Mouse (Mus musculus) neural tube, embryonic 15.5 days (tissue): ENCODE measurements around the gene Cdh26. TPM values are rescaled to one million over a fixed set of nuclear protein-coding genes. Genes with fewer than 3 reads are reported as not detected.
A peak's percentile ranks its signal among the peaks of the same experiment; 100 is the strongest.

Experiments used
- ATAC-seq: fragments of 200-750 bp; cut with Nextera tagmentation; 2 replicates; pipeline ENCODE4 v1.8.0; 2017; ENCODE audit warnings: mild to moderate bottlenecking, moderate TSS enrichment, moderate library complexity; ENCODE audit not compliant: low FRiP score
- H3K27ac ChIP-seq: fragments of 300-500 bp; sonication (generic); replicated peaks from 2 replicates; pipeline ENCODE4 v1.5.1; 2015; ENCODE audit warnings: mild to moderate bottlenecking, inconsistent platforms
- H3K27me3 ChIP-seq: fragments of 300-500 bp; sonication (generic); replicated peaks from 2 replicates; pipeline ENCODE4 v1.6.1; 2015; ENCODE audit warnings: inconsistent platforms
- H3K36me3 ChIP-seq: fragments of 300-500 bp; sonication (generic); 2 replicates; pipeline ENCODE4 v1.6.1; 2015; ENCODE audit warnings: inconsistent platforms
- H3K4me1 ChIP-seq: fragments of 300-500 bp; sonication (generic); 2 replicates; pipeline ENCODE4 v1.6.1; 2015; ENCODE audit warnings: inconsistent platforms
- H3K4me2 ChIP-seq: fragments of 300-500 bp; sonication (generic); 2 replicates; pipeline ENCODE4 v1.6.1; 2015; ENCODE audit warnings: inconsistent platforms, mild to moderate bottlenecking, moderate library complexity
- H3K4me3 ChIP-seq: fragments of 300-500 bp; sonication (generic); replicated peaks from 2 replicates; pipeline ENCODE4 v1.5.1; 2015; ENCODE audit warnings: mild to moderate bottlenecking, inconsistent platforms
- H3K9ac ChIP-seq: fragments of 300-500 bp; sonication (generic); replicated peaks from 2 replicates; pipeline ENCODE4 v1.6.1; 2015; ENCODE audit warnings: mild to moderate bottlenecking, inconsistent platforms
- H3K9me3 ChIP-seq: fragments of 300-500 bp; sonication (generic); replicated peaks from 2 replicates; pipeline ENCODE4 v1.6.1; 2016; ENCODE audit warnings: inconsistent platforms
- WGBS: fragments of 180-500 bp; shearing (Covaris S2); methylation state at CpG from one replicate; pipeline ENCODE4 v1.1.7; 2015; ENCODE audit warnings: mixed read lengths; 5-methylcytosine and 5-hydroxymethylcytosine counted together
- polyA plus RNA-seq: library from polyadenylated mRNA; unstranded; fragments of >200 nt; fragmentation: Nextera tagmentation; extraction: Ambion mirVana; gene quantifications from 2 replicates; pipeline ENCODE4 v1.2.1, GENCODE M21; 2015

Cdh26 gene
- polyA plus RNA-seq, 1 experiment from 2014 or later, result 0.15 TPM

DNA sequence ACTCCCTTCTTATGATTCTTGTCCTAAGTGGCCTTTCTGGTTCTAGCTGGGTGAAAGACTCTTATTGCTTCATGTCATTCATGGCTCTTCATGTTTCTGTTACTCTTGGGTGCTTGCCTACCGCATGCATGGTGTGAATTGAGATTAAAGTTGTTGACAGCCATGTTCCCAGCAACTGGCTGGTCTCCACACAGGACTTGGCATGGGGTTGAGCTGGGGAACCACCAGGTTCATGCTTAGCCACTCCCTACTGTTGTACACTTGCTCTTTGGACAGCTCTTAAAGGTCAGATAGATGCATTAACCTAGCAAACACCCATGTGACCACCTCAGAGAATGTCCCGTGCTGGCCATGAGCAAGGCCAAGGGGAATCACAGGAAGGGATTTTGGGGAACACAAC lies 50.6 kb downstream of the Cdh26 start:
- H3K27me3 ChIP-seq, result no peaks in the 10 kb centered on the region
- H3K4me2 ChIP-seq, result no peak overlapping the region
- H3K4me1 ChIP-seq, result no peaks in the 10 kb centered on the region
- H3K4me3 ChIP-seq, result no peak overlapping the region
- no peaks in the 10 kb centered on the region for H3K9me3 ChIP-seq
- no peak overlapping the region for H3K27ac ChIP-seq
- no peak overlapping the region for H3K9ac ChIP-seq
- no peak for ATAC-seq
- no peaks in the 10 kb centered on the region for H3K36me3 ChIP-seq
- 87% methylated on average over 2 of the region's 2 CpGs for WGBS

- H3K4me1 ChIP-seq, result no peaks in the 10 kb centered on the region
- 58% methylated on average over 10 of the region's 10 CpGs for WGBS
Measured at GRCm38 (mm10) chr2:178483462-178483861, 53.1 kb downstream of the Cdh26 start.

DNA sequence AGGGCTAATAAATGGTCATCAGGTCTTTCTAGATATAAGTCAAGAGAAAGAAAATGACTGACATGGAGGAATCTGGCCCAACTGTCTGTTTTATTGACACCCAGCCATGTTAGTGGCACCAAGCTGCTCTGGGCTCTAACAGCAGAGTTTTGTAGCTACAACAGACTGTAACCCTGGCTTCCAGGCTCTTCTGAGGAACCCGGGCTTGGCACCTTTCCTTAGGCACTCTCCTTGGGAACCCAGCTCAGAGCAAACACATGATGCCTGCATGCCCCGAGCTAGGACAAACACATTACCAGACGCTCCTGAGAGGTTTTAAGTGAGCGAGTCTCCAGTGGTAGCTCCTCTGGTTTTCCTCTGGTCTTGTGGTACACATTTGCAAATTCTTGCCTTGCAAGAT lies 57.9 kb downstream of the Cdh26 start:
- Histone ChIP-seq H3K4me2 (no peak overlapping the region), H3K4me1 (peaks cover 8% of the 10 kb centered on the region), H3K9me3 (no peaks in the 10 kb centered on the region), H3K4me3 (no peak overlapping the region), H3K27ac (no peak overlapping the region), H3K36me3 (no peaks in the 10 kb centered on the region), H3K9ac (no peak overlapping the region), H3K27me3 (no peaks in the 10 kb centered on the region)
- 82% methylated on average over 4 of the region's 4 CpGs for WGBS
- ATAC-seq, result no peak

More at GRCm38 (mm10) chr2:178483462-178483861, 53.1 kb downstream of the Cdh26 start:
- H3K4me2 ChIP-seq, result no peak overlapping the region
- no peaks in the 10 kb centered on the region for H3K9me3 ChIP-seq
- no peak overlapping the region for H3K27ac ChIP-seq
- H3K27me3 ChIP-seq, result no peaks in the 10 kb centered on the region
- H3K4me3 ChIP-seq, result no peak overlapping the region
- no peaks in the 10 kb centered on the region for H3K36me3 ChIP-seq
- no peak overlapping the region for H3K9ac ChIP-seq
- no peak for ATAC-seq

DNA sequence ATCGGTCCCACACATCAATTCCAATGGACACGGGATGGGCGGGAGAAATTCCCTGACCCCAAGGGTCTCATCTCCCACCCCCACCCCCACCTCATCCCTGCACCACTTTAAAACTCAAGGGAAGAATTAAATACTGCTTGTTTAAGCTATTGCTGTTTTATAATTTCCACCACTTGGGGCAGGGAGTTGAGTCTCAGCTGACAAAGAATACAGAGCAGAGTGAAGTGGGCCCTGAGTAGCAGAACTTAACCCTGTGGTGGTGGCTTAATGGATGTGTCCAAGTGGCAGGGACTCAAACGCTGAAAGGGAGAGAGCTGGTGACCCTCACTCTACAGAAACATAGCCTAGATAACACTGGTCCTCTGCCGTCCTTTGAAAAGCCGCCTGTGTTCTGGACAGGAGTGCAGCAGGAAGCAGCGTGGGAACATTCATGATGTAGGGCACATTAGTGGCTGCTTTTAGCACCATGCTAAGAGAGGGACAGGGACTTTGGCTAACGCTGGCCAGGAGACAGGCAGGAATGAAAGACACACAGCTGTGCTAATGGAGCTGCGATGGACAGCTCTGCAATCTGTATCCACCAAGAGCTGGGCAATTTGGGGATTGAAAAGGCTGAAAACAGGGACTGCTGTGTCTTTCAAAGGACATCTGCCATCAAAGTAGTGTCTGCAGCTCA lies 60.1 kb downstream of the Cdh26 start:
- WGBS, result 55% methylated on average over 9 of the region's 9 CpGs
- Histone ChIP-seq H3K27ac (0 out of 2 replicates have a peak overlapping the region, but pooled peaks have one; percentile 33), H3K27me3 (no peaks in the 10 kb centered on the region), H3K4me3 (no peak overlapping the region), H3K36me3 (no peaks in the 10 kb centered on the region), H3K4me1 (peaks cover 8% of the 10 kb centered on the region), H3K9ac (no peak overlapping the region), H3K4me2 (no peak overlapping the region), H3K9me3 (no peaks in the 10 kb centered on the region)
- ATAC-seq, result no peak

DNA sequence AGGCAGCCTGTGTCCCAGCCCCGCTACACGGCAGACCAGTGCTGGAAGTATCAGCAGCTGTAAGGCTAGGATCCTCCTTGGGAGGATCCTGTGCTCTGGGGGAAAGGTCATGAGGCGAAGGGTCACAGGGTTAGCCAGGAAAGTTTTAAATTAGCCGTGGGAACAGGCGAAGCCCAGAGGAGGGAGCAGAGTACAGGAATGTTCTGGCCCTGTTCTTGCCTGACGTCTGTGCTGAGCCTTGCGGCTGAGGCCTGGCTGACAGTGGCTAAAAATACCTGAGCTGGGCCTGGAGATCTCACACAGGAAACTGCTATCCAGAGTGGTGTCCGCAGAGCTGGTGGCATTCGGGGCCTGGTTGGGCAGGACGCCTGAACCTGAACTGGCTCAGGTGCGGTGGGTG lies 63.7 kb downstream of the Cdh26 start:
- Histone ChIP-seq H3K27me3 (no peaks in the 10 kb centered on the region), H3K4me1 (peaks cover 11% of the 10 kb centered on the region), H3K27ac (no peak overlapping the region), H3K4me2 (no peak overlapping the region), H3K9ac (no peak overlapping the region), H3K9me3 (no peaks in the 10 kb centered on the region), H3K4me3 (no peak overlapping the region), H3K36me3 (no peaks in the 10 kb centered on the region)
- no peak for ATAC-seq
- 75% methylated on average over 11 of the region's 11 CpGs for WGBS

- no peak overlapping the region for H3K27ac ChIP-seq
- no peaks in the 10 kb centered on the region for H3K36me3 ChIP-seq
- H3K27me3 ChIP-seq, result no peaks in the 10 kb centered on the region
- WGBS, result 80% methylated on average over 2 of the region's 2 CpGs
- H3K4me3 ChIP-seq, result no peak overlapping the region
- H3K9me3 ChIP-seq, result no peaks in the 10 kb centered on the region
- no peak for ATAC-seq
- H3K4me2 ChIP-seq, result no peak overlapping the region
- H3K4me1 ChIP-seq, result peaks cover 5% of the 10 kb centered on the region; the same call in 1 of the 2 replicates
- H3K9ac ChIP-seq, result no peak overlapping the region
Measured at GRCm38 (mm10) chr2:178495816-178496215, 65.5 kb downstream of the Cdh26 start.

DNA sequence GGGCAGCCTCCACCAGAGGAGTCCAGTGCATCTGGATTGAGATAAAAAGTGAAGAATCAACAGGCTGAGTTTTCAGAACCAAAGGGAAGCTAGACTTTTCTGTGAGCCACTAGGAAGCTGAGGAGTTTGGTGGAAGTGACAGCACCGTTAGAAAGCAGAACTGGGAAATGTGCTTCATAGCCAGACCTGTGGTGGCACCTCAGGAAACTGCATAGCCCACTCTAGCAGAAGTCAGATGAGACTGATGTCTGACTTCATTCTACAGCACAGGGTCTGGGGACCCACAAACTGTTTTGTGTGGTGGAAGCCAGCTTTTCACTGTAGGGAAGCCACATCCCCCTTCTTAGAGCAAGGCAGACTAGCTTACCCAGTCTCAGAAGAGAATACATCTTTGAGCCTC lies 67.6 kb downstream of the Cdh26 start:
- Histone ChIP-seq H3K4me2 (no peak overlapping the region), H3K36me3 (no peaks in the 10 kb centered on the region), H3K27ac (no peak overlapping the region), H3K4me3 (no peak overlapping the region), H3K27me3 (no peaks in the 10 kb centered on the region), H3K9me3 (no peaks in the 10 kb centered on the region), H3K9ac (no peak overlapping the region), H3K4me1 (0 out of 2 replicates have a peak, but pooled peaks cover 2% of the 10 kb centered on the region)
- 87% methylated on average over 1 of the region's 1 CpGs for WGBS
- ATAC-seq, result no peak

DNA sequence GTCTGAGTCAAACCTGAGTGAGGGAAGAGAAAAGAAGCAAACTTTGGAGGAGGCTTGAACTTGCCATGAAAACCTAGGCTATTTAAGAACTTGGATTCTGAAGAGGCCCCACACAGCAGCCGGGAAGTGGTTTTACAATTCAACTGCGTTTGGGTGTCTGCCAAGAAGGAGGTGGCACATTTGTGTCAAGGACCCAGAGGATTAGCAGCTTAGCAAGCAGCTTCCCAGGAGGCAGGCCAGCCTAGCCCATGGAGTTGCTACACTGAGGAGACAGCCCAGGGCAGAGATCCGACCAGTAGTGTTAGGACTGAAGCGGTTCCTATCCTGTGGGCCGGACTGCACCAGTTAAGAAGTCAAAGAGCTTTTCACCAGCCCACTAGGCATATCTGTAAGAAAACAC lies 68.1 kb downstream of the Cdh26 start:
- 67% methylated on average over 5 of the region's 5 CpGs for WGBS
- no peak overlapping the region for H3K27ac ChIP-seq
- H3K9ac ChIP-seq, result no peak overlapping the region
- H3K4me1 ChIP-seq, result 0 out of 2 replicates have a peak, but pooled peaks cover 2% of the 10 kb centered on the region
- ATAC-seq, result no peak
- no peak overlapping the region for H3K4me2 ChIP-seq
- no peaks in the 10 kb centered on the region for H3K36me3 ChIP-seq
- no peaks in the 10 kb centered on the region for H3K27me3 ChIP-seq
- H3K9me3 ChIP-seq, result no peaks in the 10 kb centered on the region
- no peak overlapping the region for H3K4me3 ChIP-seq

DNA sequence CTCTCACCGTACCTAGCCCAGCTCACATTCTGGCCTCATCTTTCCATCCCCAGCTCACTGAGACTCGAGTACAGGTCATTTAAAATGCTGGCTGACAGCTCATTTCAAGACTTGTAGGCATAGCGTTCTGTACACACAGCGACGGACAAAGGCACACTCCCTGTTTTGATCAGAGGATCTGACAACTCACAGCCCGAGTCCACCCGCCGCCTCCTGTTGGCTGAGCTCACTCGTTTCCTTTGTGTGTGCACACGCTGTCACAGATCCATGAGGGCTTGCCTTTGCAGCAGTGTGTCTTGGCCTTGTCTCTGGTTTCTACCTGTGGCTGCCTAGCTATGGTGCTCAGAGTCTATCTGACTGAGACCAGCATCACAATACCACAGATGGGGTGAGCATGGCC lies 72.1 kb downstream of the Cdh26 start:
- H3K36me3 ChIP-seq, result no peaks in the 10 kb centered on the region
- H3K27me3 ChIP-seq, result peaks cover 4% of the 10 kb centered on the region; the same call in 1 of the 2 replicates
- no peak overlapping the region for H3K4me3 ChIP-seq
- H3K27ac ChIP-seq, result no peak overlapping the region
- H3K9me3 ChIP-seq, result no peaks in the 10 kb centered on the region
- WGBS, result 79% methylated on average over 10 of the region's 10 CpGs
- peaks cover 2% of the 10 kb centered on the region; the same call in 1 of the 2 replicates for H3K4me1 ChIP-seq
- no peak overlapping the region for H3K4me2 ChIP-seq
- no peak for ATAC-seq
- no peak overlapping the region for H3K9ac ChIP-seq

DNA sequence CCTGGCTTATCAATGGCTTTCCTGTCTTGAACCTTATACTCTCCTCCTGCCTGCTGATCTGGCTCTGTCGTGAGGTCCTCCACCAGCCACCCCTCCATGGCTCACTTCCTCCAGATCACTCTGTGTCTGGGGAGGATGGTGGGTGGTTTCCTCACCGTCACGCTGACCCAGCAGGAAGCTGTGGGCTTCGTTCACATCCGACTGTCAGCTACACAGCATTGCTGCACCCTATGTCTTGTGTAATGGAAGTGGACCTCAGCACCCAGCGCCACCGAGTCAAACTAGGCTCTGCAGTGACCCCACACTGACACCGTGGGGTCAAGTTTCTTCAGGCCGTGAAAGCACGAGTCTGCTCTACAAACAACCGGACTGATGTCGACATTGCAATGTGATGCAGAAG lies 75.7 kb downstream of the Cdh26 start:
- Histone ChIP-seq H3K27ac (no peak overlapping the region), H3K4me1 (peaks cover 5% of the 10 kb centered on the region; the same call in 1 of the 2 replicates), H3K9ac (no peak overlapping the region), H3K36me3 (no peaks in the 10 kb centered on the region), H3K27me3 (peaks cover 4% of the 10 kb centered on the region; the same call in 1 of the 2 replicates), H3K9me3 (no peaks in the 10 kb centered on the region), H3K4me3 (no peak overlapping the region), H3K4me2 (no peak overlapping the region)
- 79% methylated on average over 12 of the region's 12 CpGs for WGBS
- no peak for ATAC-seq

- Histone ChIP-seq H3K9me3 (no peaks in the 10 kb centered on the region), H3K9ac (no peak overlapping the region), H3K4me2 (no peak overlapping the region), H3K36me3 (no peaks in the 10 kb centered on the region), H3K4me1 (peaks cover 5% of the 10 kb centered on the region; the same call in 1 of the 2 replicates), H3K4me3 (no peak overlapping the region), H3K27me3 (peaks cover 4% of the 10 kb centered on the region; the same call in 1 of the 2 replicates), H3K27ac (no peak overlapping the region)
- peak; percentile 71 for ATAC-seq
- 42% methylated on average over 6 of the region's 6 CpGs for WGBS
Measured at GRCm38 (mm10) chr2:178507379-178508014, 77.2 kb downstream of the Cdh26 start.

GRCm38 (mm10) chr2:178508279-178508678 lies 77.9 kb downstream of the Cdh26 start:
- no peak for ATAC-seq
- Histone ChIP-seq H3K36me3 (no peaks in the 10 kb centered on the region), H3K9me3 (no peaks in the 10 kb centered on the region), H3K9ac (no peak overlapping the region), H3K27ac (no peak overlapping the region), H3K4me1 (peaks cover 5% of the 10 kb centered on the region; the same call in 1 of the 2 replicates), H3K27me3 (peaks cover 4% of the 10 kb centered on the region; the same call in 1 of the 2 replicates), H3K4me2 (no peak overlapping the region), H3K4me3 (no peak overlapping the region)
- WGBS, result 77% methylated on average over 6 of the region's 6 CpGs
